Mouse (Mus musculus) granulocyte monocyte progenitor cell, adult 5-6 weeks (primary cell): Measurements from ENCODE around the gene Grin2b. TPM values are rescaled to one million over a fixed set of nuclear protein-coding genes. Genes with fewer than 3 reads are reported as not detected.
"Not testable (repeated sequence)": the region's sequence is repeated elsewhere in the genome, so short reads cannot be mapped to it uniquely, and the experiment has no call there.

ENCODE experiments used
- ATAC-seq: replicated peaks from 2 replicates; pipeline ENCODE4 v1.8.0; 2016; ENCODE audit warnings: mild to moderate bottlenecking, moderate TSS enrichment, inconsistent platforms; ENCODE audit not compliant: poor library complexity, severe bottlenecking
- total RNA-seq, 2 experiments: library from RNA; stranded (forward) in 1 of 2; stranded (reverse) in 1 of 2; fragments of 200-712, 200-1000 nt in 1 of 2; fragments of >200 nt in 1 of 2; fragmentation: Nextera tagmentation in 1 of 2; gene quantifications; 2 replicates each; pipeline ENCODE4 v1.2.3; 2014 to 2017

The Grin2b gene
- total RNA-seq, 2 experiments from 2014 or later, result not detected

- ATAC-seq, result no peak
These were observed 346.0 kb downstream of the Grin2b start for GRCm38 (mm10) chr6:135827317-135827716.

GRCm38 (mm10) chr6:135826776-135827175, 346.5 kb downstream of the Grin2b start:
- not testable (repeated sequence) for ATAC-seq

- ATAC-seq, result no peak
These were observed 355.9 kb downstream of the Grin2b start for GRCm38 (mm10) chr6:135817391-135817790.

GRCm38 (mm10) chr6:135813755-135814154, 359.6 kb downstream of the Grin2b start:
- ATAC-seq, result no peak

GRCm38 (mm10) chr6:135805436-135805835, 367.9 kb downstream of the Grin2b start:
- ATAC-seq, result no peak

- ATAC-seq, result no peak
These were observed 373.4 kb downstream of the Grin2b start for GRCm38 (mm10) chr6:135799949-135800348.

- no peak for ATAC-seq
These were observed 374.9 kb downstream of the Grin2b start for GRCm38 (mm10) chr6:135798202-135798992.

GRCm38 (mm10) chr6:135797371-135798033, 375.8 kb downstream of the Grin2b start:
- ATAC-seq, result no peak

- no peak for ATAC-seq
These were observed 376.4 kb downstream of the Grin2b start for GRCm38 (mm10) chr6:135796911-135797310.

GRCm38 (mm10) chr6:135791412-135791811, 381.9 kb downstream of the Grin2b start:
- no peak for ATAC-seq

GRCm38 (mm10) chr6:135789603-135790170, 383.6 kb downstream of the Grin2b start:
- no peak for ATAC-seq

- ATAC-seq, result no peak
These were observed 398.6 kb downstream of the Grin2b start for GRCm38 (mm10) chr6:135774670-135775069.

- peak; percentile 98 for ATAC-seq
These were observed 405.7 kb downstream of the Grin2b start for GRCm38 (mm10) chr6:135767572-135767971.

- no peak for ATAC-seq
These were observed 414.6 kb downstream of the Grin2b start for GRCm38 (mm10) chr6:135758735-135759134.

- ATAC-seq, result peak; percentile 50; the same call in 1 of the 2 replicates
These were observed 417.2 kb downstream of the Grin2b start for GRCm38 (mm10) chr6:135756075-135756474.

GRCm38 (mm10) chr6:135748412-135749076, 424.8 kb downstream of the Grin2b start:
- peak; percentile 98 for ATAC-seq

GRCm38 (mm10) chr6:135745606-135746005, 427.7 kb downstream of the Grin2b start:
- ATAC-seq, result no peak

GRCm38 (mm10) chr6:135734227-135734732, 439.0 kb downstream of the Grin2b start:
- ATAC-seq, result no peak

- no peak for ATAC-seq
These were observed 446.2 kb downstream of the Grin2b start for GRCm38 (mm10) chr6:135727106-135727505.

- no peak for ATAC-seq
These were observed 451.6 kb downstream of the Grin2b start for GRCm38 (mm10) chr6:135721706-135722105.

- no peak for ATAC-seq
These were observed 458.4 kb downstream of the Grin2b start for GRCm38 (mm10) chr6:135714906-135715305.
